Mouse (Mus musculus): Measurements from ENCODE around the gene Slc35e1. TPM values are rescaled to one million over a fixed set of nuclear protein-coding genes. Genes with fewer than 3 reads are reported as not detected.

The Slc35e1 gene
- polyA plus RNA-seq, 1 experiment from 2014 or later: 13.4 TPM

- no peak overlapping the region for H3K4me3 ChIP-seq (ENCODE audit: low read depth, low read length)
- ATAC-seq (ENCODE audit: low FRiP score) (no peak), DNase-seq (ENCODE audit: low spot score, missing footprints) (no peak)
- WGBS: 96% methylated on average over 4 of the region's 4 CpGs
- no peak overlapping the region for H3K9ac ChIP-seq (ENCODE audit: low read length)
- no peak overlapping the region for H3K27ac ChIP-seq (ENCODE audit: low read depth, low read length)
- H3K36me3 ChIP-seq (ENCODE audit: control insufficient read depth, insufficient read depth, low read length): peaks cover 48% of the 10 kb centered on the region
- H3K27me3 ChIP-seq (ENCODE audit: control insufficient read depth, insufficient read depth, low read length): no peaks in the 10 kb centered on the region
- H3K9me3 ChIP-seq (ENCODE audit: control insufficient read depth, low read length): no peaks in the 10 kb centered on the region
- no peaks in the 10 kb centered on the region for H3K4me1 ChIP-seq (ENCODE audit: control insufficient read depth, insufficient read depth, low read length)
- H3K4me2 ChIP-seq: no peak overlapping the region
Observed at GRCm38 (mm10) chr8:72459881-72460533, 32.4 kb downstream of the Slc35e1 start.

- Histone ChIP-seq H3K4me1 (ENCODE audit: control insufficient read depth, insufficient read depth, low read length) (no peaks in the 10 kb centered on the region), H3K4me2 (no peak overlapping the region), H3K9me3 (ENCODE audit: control insufficient read depth, low read length) (peaks cover 2% of the 10 kb centered on the region), H3K36me3 (ENCODE audit: control insufficient read depth, insufficient read depth, low read length) (peaks cover 37% of the 10 kb centered on the region), H3K27me3 (ENCODE audit: control insufficient read depth, insufficient read depth, low read length) (no peaks in the 10 kb centered on the region), H3K27ac (ENCODE audit: low read depth, low read length) (no peak overlapping the region), H3K4me3 (ENCODE audit: low read depth, low read length) (no peak overlapping the region), H3K9ac (ENCODE audit: low read length) (no peak overlapping the region)
- no peak for DNase-seq (ENCODE audit: low spot score, missing footprints)
- 93% methylated on average over 6 of the region's 6 CpGs for WGBS
- ATAC-seq (ENCODE audit: low FRiP score): no peak
Observed at GRCm38 (mm10) chr8:72458457-72458856, 34.0 kb downstream of the Slc35e1 start.

DNA sequence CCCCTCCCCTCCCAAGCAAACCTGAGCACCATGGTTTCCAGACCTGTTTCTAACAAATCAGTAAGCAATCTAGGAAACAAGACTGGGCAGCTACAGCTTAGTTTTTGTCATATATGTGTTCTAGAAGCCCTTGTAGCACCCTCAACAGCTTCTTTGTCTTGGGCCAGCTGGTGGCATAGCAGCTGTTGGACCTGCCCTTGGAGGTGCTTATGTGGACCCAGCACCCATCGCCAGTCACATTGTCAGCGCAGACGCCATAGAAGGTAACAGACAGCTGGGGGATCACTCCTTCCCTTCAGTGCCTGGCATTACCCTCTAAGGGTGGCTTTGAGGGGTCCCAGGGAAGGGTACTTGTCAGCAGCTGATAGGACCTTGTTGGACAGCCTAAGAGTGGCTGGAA lies 34.6 kb downstream of the Slc35e1 start:
- no peaks in the 10 kb centered on the region for H3K4me1 ChIP-seq (ENCODE audit: control insufficient read depth, insufficient read depth, low read length)
- H3K9me3 ChIP-seq (ENCODE audit: control insufficient read depth, low read length): peaks cover 4% of the 10 kb centered on the region
- no peaks in the 10 kb centered on the region for H3K27me3 ChIP-seq (ENCODE audit: control insufficient read depth, insufficient read depth, low read length)
- H3K9ac ChIP-seq (ENCODE audit: low read length): no peak overlapping the region
- no peak overlapping the region for H3K4me3 ChIP-seq (ENCODE audit: low read depth, low read length)
- DNase-seq (ENCODE audit: low spot score, missing footprints): peak; percentile 10
- H3K4me2 ChIP-seq: no peak overlapping the region
- no peak for ATAC-seq (ENCODE audit: low FRiP score)
- WGBS: 91% methylated on average over 3 of the region's 3 CpGs
- H3K36me3 ChIP-seq (ENCODE audit: control insufficient read depth, insufficient read depth, low read length): peaks cover 31% of the 10 kb centered on the region
- H3K27ac ChIP-seq (ENCODE audit: low read depth, low read length): no peak overlapping the region

DNA sequence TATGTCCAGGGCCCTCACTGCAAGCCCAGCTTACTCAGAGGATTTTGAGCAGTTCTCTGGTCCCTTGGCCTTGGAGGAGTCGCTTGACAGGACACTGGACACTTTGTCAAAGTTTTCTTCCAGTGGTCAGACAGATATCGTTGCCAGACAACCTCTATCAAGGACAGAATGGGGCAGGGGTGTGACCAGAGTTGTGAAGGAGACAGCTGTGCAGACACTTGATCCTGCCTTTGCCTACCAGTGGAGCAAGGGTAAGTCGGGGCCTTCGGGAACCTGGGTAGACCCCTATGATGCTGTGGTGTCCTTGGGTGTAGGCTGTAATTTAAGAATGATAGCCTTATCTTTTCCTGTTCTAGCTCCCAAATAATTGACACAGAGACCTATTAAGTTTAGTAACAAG lies 37.1 kb downstream of the Slc35e1 start:
- Histone ChIP-seq H3K9ac (ENCODE audit: low read length) (no peak overlapping the region), H3K4me3 (ENCODE audit: low read depth, low read length) (no peak overlapping the region), H3K9me3 (ENCODE audit: control insufficient read depth, low read length) (peaks cover 4% of the 10 kb centered on the region), H3K4me1 (ENCODE audit: control insufficient read depth, insufficient read depth, low read length) (no peaks in the 10 kb centered on the region), H3K27me3 (ENCODE audit: control insufficient read depth, insufficient read depth, low read length) (no peaks in the 10 kb centered on the region), H3K4me2 (no peak overlapping the region), H3K27ac (ENCODE audit: low read depth, low read length) (no peak overlapping the region), H3K36me3 (ENCODE audit: control insufficient read depth, insufficient read depth, low read length) (peaks cover 11% of the 10 kb centered on the region)
- ATAC-seq (ENCODE audit: low FRiP score) (no peak), DNase-seq (ENCODE audit: low spot score, missing footprints) (no peak)
- WGBS: 90% methylated on average over 4 of the region's 4 CpGs

DNA sequence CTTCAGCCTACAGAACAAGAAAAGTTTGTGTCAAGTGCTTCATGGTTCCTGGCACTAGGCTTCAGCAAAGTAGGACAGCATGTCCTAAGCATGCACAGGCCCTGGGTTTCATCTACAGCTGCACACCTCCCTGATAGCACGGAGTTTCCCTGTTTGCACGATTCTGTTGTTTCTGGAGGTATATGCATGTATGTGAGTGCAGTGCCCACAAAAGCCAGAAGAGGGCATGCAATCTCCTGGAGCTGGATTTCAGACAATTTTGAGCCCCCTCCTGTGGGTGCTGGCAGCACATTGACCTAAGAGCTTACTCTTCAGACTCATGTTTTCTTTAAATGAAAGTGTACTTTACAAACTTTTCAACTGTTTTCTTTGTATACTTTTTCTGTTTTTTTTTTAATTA lies 38.5 kb downstream of the Slc35e1 start:
- H3K4me2 ChIP-seq: no peak overlapping the region
- DNase-seq (ENCODE audit: low spot score, missing footprints) (no peak), ATAC-seq (ENCODE audit: low FRiP score) (no peak)
- peaks cover 6% of the 10 kb centered on the region for H3K36me3 ChIP-seq (ENCODE audit: control insufficient read depth, insufficient read depth, low read length)
- no peak overlapping the region for H3K4me3 ChIP-seq (ENCODE audit: low read depth, low read length)
- no peaks in the 10 kb centered on the region for H3K27me3 ChIP-seq (ENCODE audit: control insufficient read depth, insufficient read depth, low read length)
- WGBS: 97% methylated on average over 2 of the region's 2 CpGs
- no peak overlapping the region for H3K27ac ChIP-seq (ENCODE audit: low read depth, low read length)
- no peak overlapping the region for H3K9ac ChIP-seq (ENCODE audit: low read length)
- peaks cover 4% of the 10 kb centered on the region for H3K9me3 ChIP-seq (ENCODE audit: control insufficient read depth, low read length)
- no peaks in the 10 kb centered on the region for H3K4me1 ChIP-seq (ENCODE audit: control insufficient read depth, insufficient read depth, low read length)

- Histone ChIP-seq H3K4me1 (ENCODE audit: control insufficient read depth, insufficient read depth, low read length) (no peaks in the 10 kb centered on the region), H3K4me2 (no peak overlapping the region), H3K27ac (ENCODE audit: low read depth, low read length) (no peak overlapping the region), H3K4me3 (ENCODE audit: low read depth, low read length) (no peak overlapping the region), H3K9me3 (ENCODE audit: control insufficient read depth, low read length) (peaks cover 4% of the 10 kb centered on the region), H3K27me3 (ENCODE audit: control insufficient read depth, insufficient read depth, low read length) (no peaks in the 10 kb centered on the region), H3K36me3 (ENCODE audit: control insufficient read depth, insufficient read depth, low read length) (peaks cover 6% of the 10 kb centered on the region), H3K9ac (ENCODE audit: low read length) (no peak overlapping the region)
- ATAC-seq (ENCODE audit: low FRiP score): no peak
- no peak for DNase-seq (ENCODE audit: low spot score, missing footprints)
- WGBS: 90% methylated on average over 8 of the region's 8 CpGs
Observed at GRCm38 (mm10) chr8:72451516-72451915, 40.9 kb downstream of the Slc35e1 start.

DNA sequence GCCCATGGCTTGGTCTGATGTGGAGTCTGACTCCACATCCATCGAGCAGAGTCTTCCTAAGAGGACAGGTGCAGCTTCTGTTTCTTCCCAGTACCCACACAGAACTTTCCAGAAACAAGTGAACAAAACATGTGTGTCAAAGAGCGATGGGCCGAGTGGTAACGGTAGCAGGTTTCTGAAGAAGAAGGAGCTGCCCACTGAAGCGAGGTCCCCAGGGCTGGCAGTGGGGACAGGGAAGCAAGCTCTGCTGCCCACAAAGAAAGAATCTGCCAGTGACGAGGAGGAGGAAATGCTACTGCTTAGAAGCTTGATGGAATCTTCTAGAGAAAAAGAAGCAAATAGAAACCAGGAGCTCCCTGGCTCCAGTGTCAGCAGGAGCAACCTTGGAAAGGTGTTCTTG lies 47.3 kb downstream of the Slc35e1 start:
- no peaks in the 10 kb centered on the region for H3K9me3 ChIP-seq (ENCODE audit: control insufficient read depth, low read length)
- 94% methylated on average over 6 of the region's 6 CpGs for WGBS
- ATAC-seq (ENCODE audit: low FRiP score): no peak

DNA sequence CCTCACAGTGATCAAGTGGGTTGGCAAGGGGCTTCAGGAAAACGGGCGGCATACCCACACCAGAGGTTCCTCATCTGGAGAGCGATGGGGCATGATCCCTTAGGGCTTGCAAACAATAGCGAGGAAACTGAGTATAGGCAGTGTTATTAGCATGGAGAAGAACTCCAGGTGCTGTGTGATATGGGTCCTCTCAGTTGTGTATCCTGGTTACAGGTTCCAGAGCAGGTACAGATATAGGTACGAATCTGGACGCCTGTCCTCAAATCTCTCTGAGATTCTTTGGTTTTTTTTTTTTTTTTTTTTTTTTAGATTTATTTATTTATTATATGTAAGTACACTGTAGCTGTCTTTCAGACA lies 48.4 kb downstream of the Slc35e1 start:
- Histone ChIP-seq H3K9me3 (ENCODE audit: control insufficient read depth, low read length) (no peaks in the 10 kb centered on the region), H3K36me3 (ENCODE audit: control insufficient read depth, insufficient read depth, low read length) (no peaks in the 10 kb centered on the region), H3K4me2 (peak overlapping the region; percentile 39), H3K9ac (ENCODE audit: low read length) (peak overlapping the region; percentile 61), H3K27me3 (ENCODE audit: control insufficient read depth, insufficient read depth, low read length) (no peaks in the 10 kb centered on the region), H3K27ac (ENCODE audit: low read depth, low read length) (no peak overlapping the region), H3K4me1 (ENCODE audit: control insufficient read depth, insufficient read depth, low read length) (0 out of 2 replicates have a peak, but pooled peaks cover 3% of the 10 kb centered on the region), H3K4me3 (ENCODE audit: low read depth, low read length) (peak overlapping the region; percentile 30)
- 48% methylated on average over 6 of the region's 6 CpGs for WGBS
- no peak for DNase-seq (ENCODE audit: low spot score, missing footprints)
- no peak for ATAC-seq (ENCODE audit: low FRiP score)

More for the DNA sequence above, 47.3 kb downstream of the Slc35e1 start:
- no peaks in the 10 kb centered on the region for H3K27me3 ChIP-seq (ENCODE audit: control insufficient read depth, insufficient read depth, low read length)
- no peak overlapping the region for H3K4me2 ChIP-seq
- H3K36me3 ChIP-seq (ENCODE audit: control insufficient read depth, insufficient read depth, low read length): peaks cover 3% of the 10 kb centered on the region; the same call in 1 of the 2 replicates
- no peak overlapping the region for H3K4me3 ChIP-seq (ENCODE audit: low read depth, low read length)
- no peak for DNase-seq (ENCODE audit: low spot score, missing footprints)
- no peak overlapping the region for H3K9ac ChIP-seq (ENCODE audit: low read length)
- no peak overlapping the region for H3K27ac ChIP-seq (ENCODE audit: low read depth, low read length)
- 0 out of 2 replicates have a peak, but pooled peaks cover 3% of the 10 kb centered on the region for H3K4me1 ChIP-seq (ENCODE audit: control insufficient read depth, insufficient read depth, low read length)

- Histone ChIP-seq H3K36me3 (ENCODE audit: control insufficient read depth, insufficient read depth, low read length) (no peaks in the 10 kb centered on the region), H3K27ac (ENCODE audit: low read depth, low read length) (no peak within 1 kb of the TSS)
- 6% methylated on average over 34 of the region's 34 CpGs for WGBS
Observed at GRCm38 (mm10) chr8:72443338-72443993, 48.9 kb downstream of the Slc35e1 start, which contains the start of the genes Calr3 and 1700030K09Rik. Gene Calr3 (minus strand): TSS chr8:72443870. Gene 1700030K09Rik (plus strand): TSS chr8:72443880.

More at GRCm38 (mm10) chr8:72443338-72443993, 48.9 kb downstream of the Slc35e1 start, which contains the start of the genes Calr3 and 1700030K09Rik:
- Histone ChIP-seq H3K27me3 (ENCODE audit: control insufficient read depth, insufficient read depth, low read length) (no peaks in the 10 kb centered on the region), H3K4me2 (peak within 1 kb of the TSS; percentile 54), H3K9me3 (ENCODE audit: control insufficient read depth, low read length) (no peaks in the 10 kb centered on the region), H3K4me1 (ENCODE audit: control insufficient read depth, insufficient read depth, low read length) (0 out of 2 replicates have a peak, but pooled peaks cover 3% of the 10 kb centered on the region), H3K4me3 (ENCODE audit: low read depth, low read length) (peak within 1 kb of the TSS; percentile 30), H3K9ac (ENCODE audit: low read length) (peak within 1 kb of the TSS; percentile 61)
- DNase-seq (ENCODE audit: low spot score, missing footprints) (peak; percentile 100), ATAC-seq (ENCODE audit: low FRiP score) (peak; percentile 100)

All from midbrain, embryonic 11.5 days (tissue).